Mouse (Mus musculus) CH12.LX (cell line): ENCODE data around the gene 1700030K09Rik. TPM values are rescaled to one million over a fixed set of nuclear protein-coding genes. Genes with fewer than 3 reads are reported as not detected.

ENCODE experiments used
- DNase-seq: peaks from one replicate; pipeline ENCODE4 v3.0.0-alpha.2; 2013; ENCODE audit errors: extremely low read depth
- H3K27ac ChIP-seq: 2 replicates; pipeline ENCODE4 v1.5.1; 2012; ENCODE audit warnings: low read depth, mild to moderate bottlenecking, control low read depth, moderate library complexity; ENCODE audit not compliant: insufficient read depth
- H3K27me3 ChIP-seq: replicated peaks from 2 replicates; pipeline ENCODE3; 2012; ENCODE audit warnings: inconsistent platforms
- H3K36me3 ChIP-seq, 2 experiments: replicated peaks in 1 of 2; 2 replicates each; pipeline versions ENCODE3 to v1.6.1; 2012; ENCODE audit warnings: inconsistent platforms in 1 of 2, low read length in 1 of 2, mild to moderate bottlenecking in 1 of 2, mixed read lengths in 1 of 2, moderate library complexity in 1 of 2; ENCODE audit not compliant: control insufficient read depth in 1 of 2, insufficient read depth in 1 of 2
- H3K4me1 ChIP-seq, 2 experiments: 2 replicates each; pipeline ENCODE4 v1.6.1; 2012; ENCODE audit warnings: inconsistent platforms in 1 of 2, moderate library complexity in 1 of 2; ENCODE audit not compliant: insufficient read depth in 2 of 2, control insufficient read depth in 1 of 2
- H3K4me2 ChIP-seq: 2 replicates; pipeline ENCODE4 v1.6.1; 2012; ENCODE audit warnings: low read depth, mild to moderate bottlenecking, control low read depth; ENCODE audit not compliant: poor library complexity, insufficient read depth, severe bottlenecking
- H3K4me3 ChIP-seq, 3 experiments: fragments of 150-350 bp in 1 of 3; sonication (generic) in 1 of 3; replicated peaks in 1 of 3; 2 replicates each; pipeline versions ENCODE3 to v1.5.1; 2011 to 2012; ENCODE audit warnings: low read depth in 2 of 3, low read length in 2 of 3, mild to moderate bottlenecking in 2 of 3, moderate library complexity in 2 of 3, control low read depth in 1 of 3, improper control_type of control experiment in 1 of 3, inconsistent platforms in 1 of 3, mixed read lengths in 1 of 3; ENCODE audit not compliant: poor library complexity in 1 of 3
- H3K79me2 ChIP-seq: replicated peaks from 2 replicates; pipeline ENCODE4 v1.6.1; 2012; ENCODE audit warnings: mild to moderate bottlenecking, moderate library complexity; ENCODE audit not compliant: control insufficient read depth, poor library complexity, insufficient read depth, severe bottlenecking; ENCODE audit errors: extremely low read depth
- H3K9ac ChIP-seq: 2 replicates; pipeline ENCODE4 v1.6.1; 2012; ENCODE audit warnings: low read depth, mild to moderate bottlenecking, control low read depth, moderate library complexity; ENCODE audit not compliant: insufficient read depth
- H3K9me3 ChIP-seq: replicated peaks from 2 replicates; pipeline ENCODE3; 2012; ENCODE audit warnings: low read length, inconsistent platforms, mixed read lengths
- BHLHE40 ChIP-seq: IDR thresholded peaks from 2 replicates; pipeline ENCODE4 v1.6.1; 2011; ENCODE audit warnings: mild to moderate bottlenecking, low read depth, low read length, improper control_type of control experiment
- CHD1 ChIP-seq: IDR thresholded peaks from 2 replicates; pipeline ENCODE4 v1.6.1; 2012; ENCODE audit warnings: low read depth, low read length, improper control_type of control experiment, inconsistent platforms
- CTCF ChIP-seq, 2 experiments: IDR thresholded peaks in 1 of 2; conservative IDR thresholded peaks in 1 of 2; 2 replicates each; pipeline ENCODE4 v1.5.1; 2011 to 2012; ENCODE audit warnings: low read depth in 2 of 2, low read length in 2 of 2, improper control_type of control experiment in 1 of 2, inconsistent platforms in 1 of 2, mild to moderate bottlenecking in 1 of 2, moderate library complexity in 1 of 2
- ELF1 ChIP-seq: IDR thresholded peaks from 2 replicates; pipeline ENCODE4 v1.6.1; 2014; ENCODE audit warnings: low read depth, mild to moderate bottlenecking, inconsistent platforms, low read length, improper control_type of control experiment
- EP300 ChIP-seq: IDR thresholded peaks from 2 replicates; pipeline ENCODE4 v1.6.1; 2011; ENCODE audit warnings: low read length, improper control_type of control experiment
- JUND ChIP-seq: conservative IDR thresholded peaks from 2 replicates; pipeline ENCODE4 v1.6.1; 2011; ENCODE audit warnings: low read depth, low read length, improper control_type of control experiment
- KAT2A ChIP-seq: IDR thresholded peaks from 2 replicates; pipeline ENCODE4 v1.6.1; 2012; ENCODE audit warnings: low read length, improper control_type of control experiment, inconsistent platforms; ENCODE audit not compliant: insufficient replicate concordance
- MAFK ChIP-seq: IDR thresholded peaks from 2 replicates; pipeline ENCODE4 v1.6.1; 2011; ENCODE audit warnings: low read length, improper control_type of control experiment; ENCODE audit not compliant: insufficient replicate concordance
- MAX ChIP-seq: IDR thresholded peaks from 2 replicates; pipeline ENCODE4 v1.6.1; 2011; ENCODE audit warnings: low read length, improper control_type of control experiment
- MXI1 ChIP-seq: IDR thresholded peaks from 2 replicates; pipeline ENCODE4 v1.6.1; 2011; ENCODE audit warnings: mild to moderate bottlenecking, low read depth, low read length, improper control_type of control experiment
- MYC ChIP-seq: IDR thresholded peaks from 2 replicates; pipeline ENCODE4 v1.6.1; 2011; ENCODE audit warnings: low read depth, mild to moderate bottlenecking, improper control_type of control experiment, low read length
- NELFE ChIP-seq: IDR thresholded peaks from 2 replicates; pipeline ENCODE4 v1.6.1; 2011; ENCODE audit warnings: low read depth, low read length, improper control_type of control experiment
- POLR2A ChIP-seq: IDR thresholded peaks from 2 replicates; pipeline ENCODE4 v1.6.1; 2011; ENCODE audit warnings: low read depth, mild to moderate bottlenecking, improper control_type of control experiment, low read length
- RAD21 ChIP-seq: IDR thresholded peaks from 2 replicates; pipeline ENCODE4 v1.6.1; 2011; ENCODE audit warnings: low read depth, mild to moderate bottlenecking, low read length, improper control_type of control experiment, moderate library complexity
- RCOR1 ChIP-seq: conservative IDR thresholded peaks from 2 replicates; pipeline ENCODE4 v1.6.1; 2012; ENCODE audit warnings: low read depth, mild to moderate bottlenecking, inconsistent platforms, low read length, improper control_type of control experiment
- SMC3 ChIP-seq: IDR thresholded peaks from 2 replicates; pipeline ENCODE4 v1.6.1; 2011; ENCODE audit warnings: low read depth, low read length, improper control_type of control experiment
- TBP ChIP-seq: conservative IDR thresholded peaks from 2 replicates; pipeline ENCODE4 v1.6.1; 2011; ENCODE audit warnings: low read depth, low read length, improper control_type of control experiment
- TCF12 ChIP-seq: IDR thresholded peaks from 2 replicates; pipeline ENCODE4 v1.6.1; 2014; ENCODE audit warnings: low read depth, mild to moderate bottlenecking, inconsistent platforms, low read length, improper control_type of control experiment
- UBTF ChIP-seq: IDR thresholded peaks from 2 replicates; pipeline ENCODE4 v1.6.1; 2012; ENCODE audit warnings: low read depth, mild to moderate bottlenecking, inconsistent platforms, low read length, improper control_type of control experiment, moderate library complexity
- USF2 ChIP-seq: conservative IDR thresholded peaks from 2 replicates; pipeline ENCODE4 v1.6.1; 2011; ENCODE audit warnings: low read depth, low read length, improper control_type of control experiment
- dilution Hi-C: fragments of 300-500 bp; cut with MboI; formaldehyde crosslinking; loops from 2 replicates; pipeline ENCODE4 v1.14.3; 2020; ENCODE audit warnings: low sequenced_read_pairs; ENCODE audit not compliant: extremely low pct_unique_long_range_greater_than_20kb, extremely low pct_ligation_motif_present
- in situ Hi-C: fragments of 300-500 bp; cut with MboI; formaldehyde crosslinking; loops from 3 replicates; pipeline ENCODE4 v1.14.3; 2019; ENCODE audit warnings: low sequenced_read_pairs, low pct_ligation_motif_present, low pct_unique_long_range_greater_than_20kb, mixed read lengths
- polyA plus RNA-seq: library from polyadenylated mRNA; unstranded; fragments of >175 nt; gene quantifications from 2 replicates; pipeline ENCODE4 v1.2.1, GENCODE M21; 2012; ENCODE audit warnings: low read depth; ENCODE audit not compliant: insufficient read length
- total RNA-seq, 2 experiments: library from RNA; depleted of rRNA; stranded (reverse); fragments of 300-350 nt in 1 of 2; fragments of >200 nt in 1 of 2; gene quantifications; 2 replicates each; pipeline ENCODE4 v1.2.3; 2012 to 2014

Gene 1700030K09Rik
- total and polyA plus RNA-seq, 3 experiments: 9.8 to 13.1 (median 12.6) TPM

GRCm38 (mm10) chr8:72464211-72464610 is 20.5 kb downstream of the 1700030K09Rik start:
- H3K79me2 ChIP-seq: no peaks in the 10 kb centered on the region
- H3K36me3 ChIP-seq: peaks cover 97 to 99% of the 10 kb centered on the region in 2 experiments
- no peak for TF ChIP-seq MAX
- no peak for TF ChIP-seq KAT2A
- no peak for TF ChIP-seq ELF1
- TF ChIP-seq NELFE: no peak
- no peak for TF ChIP-seq MXI1
- no peak for TF ChIP-seq CTCF (conservative IDR thresholded peaks at IDR 0.05 in 1 of 2, IDR thresholded peaks at IDR 0.05 in 1 of 2; ENCODE audit: low read depth in 2 of 2, low read length in 2 of 2)
- TF ChIP-seq POLR2A: no peak
- TF ChIP-seq, all 38 proteins: peak for 0
- H3K27me3 ChIP-seq: no peaks in the 10 kb centered on the region
- in situ Hi-C loops (no loop called here), dilution Hi-C loops (no loop called here)
- H3K27ac ChIP-seq: no peak overlapping the region
- H3K9ac ChIP-seq: no peak overlapping the region
- H3K9me3 ChIP-seq: no peaks in the 10 kb centered on the region
- no peak for DNase-seq
- H3K4me3 ChIP-seq: no peak overlapping the region
- H3K4me2 ChIP-seq: no peak overlapping the region
- peaks cover 5 to 15% of the 10 kb centered on the region in 2 experiments; a peak in 3 of 4 replicates for H3K4me1 ChIP-seq

GRCm38 (mm10) chr8:72469243-72469642 is 25.6 kb downstream of the 1700030K09Rik start:
- Histone ChIP-seq H3K36me3 (peaks cover 85 to 90% of the 10 kb centered on the region in 2 experiments), H3K9me3 (no peaks in the 10 kb centered on the region), H3K4me1 (peaks cover 17 to 44% of the 10 kb centered on the region in 2 experiments), H3K4me2 (no peak overlapping the region), H3K27ac (no peak overlapping the region), H3K4me3 (no peak overlapping the region), H3K79me2 (peaks cover 17% of the 10 kb centered on the region), H3K9ac (no peak overlapping the region), H3K27me3 (no peaks in the 10 kb centered on the region)
- dilution Hi-C loops: no loop called here
- in situ Hi-C loops: no loop called here
- no peak for DNase-seq
- TF ChIP-seq CHD1: no peak
- TF ChIP-seq TBP: no peak
- no peak for TF ChIP-seq MYC
- TF ChIP-seq UBTF: no peak
- TF ChIP-seq SMC3: no peak
- no peak for TF ChIP-seq USF2
- no peak for TF ChIP-seq EP300
- TF ChIP-seq MAX: no peak
- TF ChIP-seq MAFK: no peak
- no peak for TF ChIP-seq RCOR1
- no peak for TF ChIP-seq NELFE
- no peak for TF ChIP-seq BHLHE40
- TF ChIP-seq TCF12: no peak
- TF ChIP-seq RAD21: no peak
- no peak for TF ChIP-seq JUND
